Mouse (Mus musculus) liver, embryonic 13.5 days (tissue): ENCODE data around the gene Gm49396. TPM values are rescaled to one million over a fixed set of nuclear protein-coding genes. Genes with fewer than 3 reads are reported as not detected.

Experiments
- ATAC-seq: fragments of 200-750 bp; cut with Nextera tagmentation; 2 replicates; pipeline ENCODE4 v1.8.0; 2017; ENCODE audit warnings: low read depth, mild to moderate bottlenecking, moderate number of reproducible peaks, moderate library complexity
- DNase-seq: peaks from one replicate; pipeline ENCODE4 v3.0.0; 2022
- H3K27ac ChIP-seq: fragments of 300-500 bp; sonication (generic); 2 replicates; pipeline ENCODE4 v1.5.1; 2015; ENCODE audit warnings: moderate library complexity, mild to moderate bottlenecking, inconsistent platforms
- H3K27me3 ChIP-seq: fragments of 300-500 bp; sonication (generic); 2 replicates; pipeline ENCODE4 v1.6.1; 2015; ENCODE audit warnings: mild to moderate bottlenecking, inconsistent platforms
- H3K36me3 ChIP-seq: fragments of 300-500 bp; sonication (generic); 2 replicates; pipeline ENCODE4 v1.6.1; 2015; ENCODE audit warnings: mild to moderate bottlenecking, inconsistent platforms
- H3K4me1 ChIP-seq: fragments of 300-500 bp; sonication (generic); replicated peaks from 2 replicates; pipeline ENCODE4 v1.6.1; 2015; ENCODE audit warnings: inconsistent platforms
- H3K4me2 ChIP-seq: fragments of 300-500 bp; sonication (generic); 2 replicates; pipeline ENCODE4 v1.6.1; 2015; ENCODE audit warnings: inconsistent platforms, mild to moderate bottlenecking, moderate library complexity
- H3K4me3 ChIP-seq: fragments of 300-500 bp; sonication (generic); replicated peaks from 2 replicates; pipeline ENCODE4 v1.5.1; 2015; ENCODE audit warnings: mild to moderate bottlenecking, inconsistent platforms
- H3K9ac ChIP-seq: fragments of 300-500 bp; sonication (generic); 2 replicates; pipeline ENCODE4 v1.6.1; 2015; ENCODE audit warnings: mild to moderate bottlenecking, inconsistent platforms
- H3K9me3 ChIP-seq: fragments of 300-500 bp; sonication (generic); replicated peaks from 2 replicates; pipeline ENCODE4 v1.6.1; 2016; ENCODE audit warnings: inconsistent platforms
- WGBS: fragments of 180-500 bp; shearing (Covaris S2); methylation state at CpG from one replicate; pipeline ENCODE4 v1.1.7; 2015; ENCODE audit not compliant: insufficient replicate concordance; 5-methylcytosine and 5-hydroxymethylcytosine counted together
- polyA plus RNA-seq: library from polyadenylated mRNA; unstranded; fragments of >200 nt; fragmentation: Nextera tagmentation; extraction: Ambion mirVana; gene quantifications from 2 replicates; pipeline ENCODE4 v1.2.1, GENCODE M21; 2015

Gm49396 gene
- polyA plus RNA-seq, 1 experiment from 2014 or later, result 3.4 TPM

DNA sequence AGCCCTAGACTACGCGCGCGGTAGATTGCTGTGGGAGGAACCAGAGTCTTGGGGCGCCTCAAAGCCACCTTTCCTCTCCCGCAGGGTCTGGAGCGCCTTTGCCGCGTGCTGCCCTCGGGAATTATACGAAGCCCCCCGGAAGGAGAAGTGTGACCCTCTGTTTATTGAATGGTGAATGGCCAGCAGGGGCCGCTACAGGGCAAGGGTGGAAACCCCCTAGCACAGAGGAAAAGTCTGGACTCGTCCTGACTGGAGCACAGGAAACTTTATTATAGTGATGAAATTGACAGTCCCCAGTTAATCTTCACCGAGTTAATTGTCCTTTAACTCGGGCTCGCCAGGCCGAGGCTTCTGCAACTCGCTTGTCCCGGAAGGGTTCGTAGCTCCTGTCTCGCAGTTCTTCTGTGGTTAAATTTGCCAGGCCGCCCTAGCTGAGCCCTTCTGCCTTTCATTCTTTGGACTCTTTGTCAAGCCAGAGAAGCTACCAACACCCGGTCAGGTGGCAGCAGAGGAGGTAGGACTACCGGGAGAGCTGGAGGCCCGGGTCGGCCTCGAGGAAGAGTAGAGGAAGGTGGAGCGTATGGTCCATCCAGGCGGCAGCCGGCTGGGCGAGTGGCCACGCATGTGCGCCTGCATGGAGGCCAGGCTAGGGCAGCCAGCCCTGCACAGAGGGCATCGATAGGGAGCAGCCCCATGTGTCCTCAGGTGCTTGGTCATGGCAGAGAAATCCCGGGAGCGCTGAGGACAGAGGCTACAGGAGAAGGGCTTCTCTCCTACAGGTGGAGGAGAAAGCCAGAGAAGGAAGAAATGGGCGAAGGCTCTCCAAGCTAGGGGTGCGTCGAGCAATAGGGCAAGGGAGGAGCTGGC, 26.5 kb downstream of the Gm49396 start:
- H3K9ac ChIP-seq, result peak overlapping the region; percentile 99
- WGBS, result 27% methylated on average over 40 of the region's 40 CpGs
- H3K27ac ChIP-seq, result peak overlapping the region; percentile 90
- H3K4me1 ChIP-seq, result peaks cover 42% of the 10 kb centered on the region
- DNase-seq (peak; percentile 69), ATAC-seq (peak; percentile 22)
- H3K36me3 ChIP-seq, result peaks cover 25% of the 10 kb centered on the region
- 0 out of 2 replicates have a peak, but pooled peaks cover under 1% of the 10 kb centered on the region for H3K27me3 ChIP-seq
- peak overlapping the region; percentile 97 for H3K4me2 ChIP-seq
- no peaks in the 10 kb centered on the region for H3K9me3 ChIP-seq
- H3K4me3 ChIP-seq, result peak overlapping the region; percentile 96

DNA sequence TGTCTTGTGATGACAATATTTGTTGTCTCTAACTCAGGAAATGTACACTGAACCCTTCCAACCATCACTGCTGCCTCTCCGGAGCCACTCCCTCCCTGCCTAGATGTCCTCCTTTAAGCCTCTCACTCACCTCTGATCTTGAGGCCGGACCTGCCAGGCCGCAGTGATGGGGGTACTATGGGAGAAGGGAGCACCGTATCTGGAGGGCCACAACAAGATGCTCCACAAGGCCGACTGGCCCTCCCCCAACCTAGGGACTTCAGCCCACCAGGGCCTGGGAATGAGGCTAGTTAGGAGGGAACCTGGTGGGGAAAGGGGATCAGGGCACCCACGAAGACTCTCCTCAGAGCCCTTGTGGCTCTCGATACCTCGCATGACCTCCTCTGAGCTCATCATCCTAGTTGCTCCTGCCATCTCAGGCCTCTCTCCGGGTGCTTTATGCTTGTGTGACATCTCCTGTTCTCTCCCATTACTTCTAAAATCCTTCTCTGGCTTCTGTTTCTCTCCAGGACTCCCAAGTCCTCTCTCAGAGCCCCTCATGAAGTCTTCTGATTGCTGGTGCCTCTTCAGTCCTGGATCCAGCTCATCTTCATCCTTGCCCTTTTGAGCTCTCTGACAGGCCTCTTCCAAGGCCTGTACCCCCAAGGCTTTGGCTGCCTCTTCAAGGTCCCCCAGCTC, 27.9 kb downstream of the Gm49396 start:
- DNase-seq, result no peak
- H3K9ac ChIP-seq, result no peak overlapping the region
- peaks cover 11% of the 10 kb centered on the region for H3K36me3 ChIP-seq
- no peak overlapping the region for H3K4me2 ChIP-seq
- 80% methylated on average over 9 of the region's 9 CpGs for WGBS
- no peaks in the 10 kb centered on the region for H3K9me3 ChIP-seq
- no peak overlapping the region for H3K27ac ChIP-seq
- no peak overlapping the region for H3K4me3 ChIP-seq
- H3K4me1 ChIP-seq, result peaks cover 46% of the 10 kb centered on the region
- H3K27me3 ChIP-seq, result peaks cover 7% of the 10 kb centered on the region; the same call in 1 of the 2 replicates
- no peak for ATAC-seq

DNA sequence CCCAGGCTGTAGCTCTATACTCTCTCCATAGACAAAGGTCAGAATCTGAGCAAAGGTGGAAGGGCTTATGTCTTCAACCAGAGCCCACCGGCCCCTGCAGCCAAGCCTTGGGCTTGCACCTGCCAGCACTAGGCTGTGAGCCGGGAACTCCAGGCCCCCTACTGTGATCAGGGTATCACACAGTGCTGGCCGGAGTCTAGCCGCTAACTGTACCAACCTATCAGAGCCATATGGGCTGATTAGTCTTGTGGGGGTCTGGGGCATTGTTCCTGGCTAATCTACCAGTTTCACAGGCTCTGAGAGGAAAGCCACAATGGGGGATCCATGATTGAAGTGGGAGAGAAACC, 28.4 kb downstream of the Gm49396 start:
- Histone ChIP-seq H3K9me3 (no peaks in the 10 kb centered on the region), H3K27ac (no peak overlapping the region), H3K4me2 (no peak overlapping the region), H3K36me3 (peaks cover 6% of the 10 kb centered on the region), H3K4me1 (peaks cover 43% of the 10 kb centered on the region), H3K27me3 (peaks cover 7% of the 10 kb centered on the region; the same call in 1 of the 2 replicates), H3K4me3 (no peak overlapping the region), H3K9ac (no peak overlapping the region)
- ATAC-seq (no peak), DNase-seq (no peak)
- WGBS, result 75% methylated on average over 4 of the region's 4 CpGs

DNA sequence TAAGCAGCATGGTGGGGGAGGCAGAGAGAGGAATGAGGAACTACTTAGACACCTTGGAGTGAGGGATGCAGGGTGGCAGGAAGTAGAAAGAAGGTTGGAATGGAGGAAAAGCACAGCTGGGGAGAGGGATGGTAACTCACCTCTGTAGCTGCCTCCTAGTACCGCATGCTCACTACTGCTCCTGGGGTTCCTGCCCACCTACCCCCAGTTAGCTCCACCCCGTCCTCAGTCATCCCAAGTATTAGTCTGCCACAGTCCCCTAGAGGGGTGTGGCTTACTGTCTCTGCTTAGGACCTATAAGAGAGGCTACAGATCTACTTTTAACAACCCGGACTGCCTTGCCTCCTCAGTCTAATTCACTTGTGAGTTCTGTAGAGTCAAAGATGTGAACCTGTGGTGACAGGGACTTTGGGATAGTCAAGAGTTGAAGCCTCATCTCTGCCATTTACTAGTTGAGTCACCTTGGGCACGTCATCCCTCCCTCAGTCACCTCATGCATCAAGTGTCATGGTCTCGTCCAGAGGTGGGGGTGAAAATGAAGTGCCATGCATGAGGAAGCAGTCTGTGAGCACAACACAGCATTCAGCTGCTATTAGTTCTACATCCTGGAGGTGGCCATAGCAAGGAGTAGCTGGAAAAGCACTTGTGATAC, 29.8 kb downstream of the Gm49396 start:
- peaks cover 30% of the 10 kb centered on the region for H3K4me1 ChIP-seq
- no peak overlapping the region for H3K4me3 ChIP-seq
- ATAC-seq, result no peak
- H3K36me3 ChIP-seq, result no peaks in the 10 kb centered on the region
- no peak overlapping the region for H3K4me2 ChIP-seq
- H3K9me3 ChIP-seq, result no peaks in the 10 kb centered on the region
- no peak for DNase-seq
- no peak overlapping the region for H3K9ac ChIP-seq
- no peak overlapping the region for H3K27ac ChIP-seq
- WGBS, result 39% methylated on average over 5 of the region's 5 CpGs
- H3K27me3 ChIP-seq, result peaks cover 7% of the 10 kb centered on the region; the same call in 1 of the 2 replicates

DNA sequence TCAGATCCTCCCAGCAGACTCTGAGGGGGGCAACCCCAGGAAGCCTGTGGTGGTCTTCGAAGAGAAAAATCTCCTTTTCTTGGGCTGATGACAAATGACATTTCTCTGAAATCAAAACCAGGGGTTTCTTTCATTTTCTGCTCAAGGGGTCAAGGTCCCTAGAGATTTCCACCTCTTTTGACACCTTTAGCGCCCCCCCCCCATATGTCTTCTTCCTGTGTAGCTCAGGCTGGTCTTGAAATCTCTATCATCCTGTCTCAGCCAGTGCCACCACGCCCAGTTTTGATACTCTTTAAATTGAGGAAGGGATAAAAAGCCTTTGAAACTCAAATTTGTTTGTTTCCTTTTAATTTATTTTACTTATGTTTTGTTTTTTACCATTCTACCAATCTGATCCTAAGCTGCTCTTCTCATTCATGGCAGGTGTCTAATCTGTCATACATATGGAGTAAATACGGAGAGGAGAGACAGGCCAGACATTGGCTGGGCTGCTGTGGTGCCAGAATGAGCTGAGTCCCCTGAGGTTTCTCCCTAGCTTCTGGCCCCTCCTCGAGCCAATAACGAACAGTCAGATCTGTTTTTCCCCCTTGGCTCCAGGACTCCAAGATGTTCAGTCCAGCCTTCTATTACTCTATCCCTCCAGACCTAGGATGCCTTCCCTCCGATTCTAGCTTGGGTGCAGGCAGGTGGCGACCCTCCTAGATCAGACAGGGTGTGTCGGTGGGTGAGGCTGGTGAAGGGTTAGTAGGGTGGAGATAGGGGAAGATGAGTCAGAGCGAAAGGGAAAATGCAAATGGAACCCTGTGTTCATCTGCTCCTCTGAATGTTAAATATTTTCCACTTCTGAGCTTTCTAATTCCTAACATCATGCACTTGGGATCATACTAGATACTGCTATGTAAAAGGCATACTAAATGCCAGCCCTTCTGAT, 30.7 kb downstream of the Gm49396 start:
- H3K36me3 ChIP-seq, result no peaks in the 10 kb centered on the region
- H3K4me1 ChIP-seq, result peaks cover 30% of the 10 kb centered on the region
- ATAC-seq (no peak), DNase-seq (no peak)
- 48% methylated on average over 10 of the region's 10 CpGs for WGBS
- H3K27me3 ChIP-seq, result peaks cover 7% of the 10 kb centered on the region; the same call in 1 of the 2 replicates
- no peak overlapping the region for H3K9ac ChIP-seq
- no peak overlapping the region for H3K4me2 ChIP-seq
- no peak overlapping the region for H3K4me3 ChIP-seq
- no peak overlapping the region for H3K27ac ChIP-seq
- no peaks in the 10 kb centered on the region for H3K9me3 ChIP-seq

DNA sequence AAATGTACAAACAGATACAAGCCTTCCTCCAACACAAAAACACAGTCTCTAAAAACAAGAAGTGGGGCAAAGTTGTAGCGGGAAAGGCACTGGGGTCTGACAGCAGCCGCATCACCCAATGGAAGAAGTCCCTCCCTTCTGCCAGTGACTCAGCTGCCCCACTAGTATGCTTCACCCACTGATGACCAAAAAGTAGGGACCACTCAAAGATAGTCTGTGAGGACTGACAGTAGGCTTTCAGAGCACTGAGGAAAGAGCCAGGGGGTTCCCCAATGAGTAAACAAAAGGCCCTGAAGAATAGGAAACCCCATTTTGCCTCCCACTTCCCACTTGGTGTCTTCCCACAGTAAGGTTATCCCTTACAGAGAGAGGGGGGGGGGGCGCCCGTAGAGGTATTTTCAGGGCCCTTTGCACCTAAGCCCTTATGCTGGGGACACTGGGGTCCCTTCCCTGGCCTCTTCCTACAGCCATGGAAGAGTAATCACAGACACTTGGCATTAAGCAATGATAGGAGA, 31.4 kb downstream of the Gm49396 start:
- WGBS, result 57% methylated on average over 4 of the region's 4 CpGs
- Histone ChIP-seq H3K4me3 (no peak overlapping the region), H3K4me2 (no peak overlapping the region)

DNA sequence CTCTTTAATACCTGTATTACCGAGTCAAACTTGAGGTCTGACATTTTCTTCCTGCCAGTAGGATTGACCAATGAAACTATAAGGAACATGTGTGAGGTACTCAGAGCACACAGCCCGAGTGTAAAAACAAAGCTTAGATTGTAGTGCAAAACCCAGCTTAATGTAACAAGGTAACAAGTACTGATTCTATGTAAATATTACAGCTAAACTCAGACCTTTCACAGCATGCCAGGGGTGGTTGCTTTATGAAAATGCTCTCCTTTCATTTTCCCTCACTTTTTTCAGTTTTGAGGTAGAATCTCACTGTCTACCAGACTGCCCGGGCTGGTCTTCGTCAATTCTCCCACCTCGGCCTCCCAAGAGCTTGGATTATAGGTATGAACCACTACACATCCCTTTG, 32.9 kb downstream of the Gm49396 start:
- Histone ChIP-seq H3K4me2 (no peak overlapping the region), H3K9ac (no peak overlapping the region), H3K27ac (no peak overlapping the region), H3K36me3 (no peaks in the 10 kb centered on the region), H3K9me3 (no peaks in the 10 kb centered on the region), H3K4me1 (peaks cover 34% of the 10 kb centered on the region), H3K27me3 (peaks cover 7% of the 10 kb centered on the region; the same call in 1 of the 2 replicates), H3K4me3 (no peak overlapping the region)
- WGBS, result 60% methylated on average over 5 of the region's 5 CpGs
- DNase-seq, result no peak
- ATAC-seq, result no peak

More for the DNA sequence above, 31.4 kb downstream of the Gm49396 start:
- DNase-seq (no peak), ATAC-seq (no peak)
- Histone ChIP-seq H3K27me3 (peaks cover 7% of the 10 kb centered on the region; the same call in 1 of the 2 replicates), H3K9ac (no peak overlapping the region), H3K4me1 (peaks cover 29% of the 10 kb centered on the region), H3K9me3 (no peaks in the 10 kb centered on the region), H3K27ac (no peak overlapping the region), H3K36me3 (no peaks in the 10 kb centered on the region)

DNA sequence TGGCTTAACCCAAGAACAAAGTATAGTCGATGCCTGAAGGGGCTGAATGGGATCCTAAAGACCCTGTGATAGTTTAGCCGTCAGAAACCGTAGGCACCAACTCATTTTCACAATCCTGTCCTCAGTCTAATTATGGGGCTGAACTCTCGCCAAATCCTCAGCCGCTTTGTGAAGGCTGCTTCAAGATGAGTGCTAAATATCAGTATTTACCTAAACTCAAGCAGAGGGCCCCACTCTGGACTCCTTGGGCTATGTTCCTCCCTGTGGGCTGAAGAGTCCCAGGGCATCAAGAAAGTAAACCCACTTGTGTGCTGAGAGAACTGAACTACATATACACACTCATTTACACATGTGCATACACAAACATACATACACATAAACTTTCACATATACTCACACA, 33.7 kb downstream of the Gm49396 start:
- H3K9ac ChIP-seq, result no peak overlapping the region
- no peak overlapping the region for H3K27ac ChIP-seq
- no peak for ATAC-seq
- 65% methylated on average over 5 of the region's 5 CpGs for WGBS
- peaks cover 34% of the 10 kb centered on the region for H3K4me1 ChIP-seq
- no peak for DNase-seq
- H3K27me3 ChIP-seq, result peaks cover 7% of the 10 kb centered on the region; the same call in 1 of the 2 replicates
- no peaks in the 10 kb centered on the region for H3K9me3 ChIP-seq
- no peak overlapping the region for H3K4me2 ChIP-seq
- no peaks in the 10 kb centered on the region for H3K36me3 ChIP-seq
- no peak overlapping the region for H3K4me3 ChIP-seq

DNA sequence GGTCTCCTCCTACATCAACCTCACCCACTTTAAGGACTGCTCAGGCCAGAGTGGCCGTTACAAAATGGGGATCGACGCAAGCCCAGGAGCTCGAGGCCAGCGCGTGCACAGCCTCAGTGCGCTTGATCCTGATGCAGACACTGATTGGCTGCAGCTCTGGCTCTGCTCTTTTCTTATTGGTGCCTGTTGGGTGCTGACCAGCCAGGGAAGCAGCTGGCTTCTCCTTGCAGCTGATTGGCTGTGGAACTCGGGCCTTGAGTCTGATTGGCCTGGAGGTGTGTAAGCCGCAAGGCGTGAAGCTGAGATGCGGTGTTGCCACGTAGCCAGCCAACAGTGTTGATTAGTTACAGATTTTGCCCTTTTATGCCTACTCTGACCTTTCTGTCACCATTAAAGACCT, 35.6 kb downstream of the Gm49396 start, which contains the start of gene Zbtb32:
TSS of gene Zbtb32 (minus strand) at position 124 of the 400 bp plus-strand sequence.
- Histone ChIP-seq H3K4me3 (no peak within 1 kb of the TSS), H3K9me3 (no peaks in the 10 kb centered on the region), H3K9ac (no peak within 1 kb of the TSS), H3K4me2 (peak within 1 kb of the TSS; percentile 50), H3K36me3 (no peaks in the 10 kb centered on the region), H3K4me1 (peaks cover 28% of the 10 kb centered on the region), H3K27ac (no peak within 1 kb of the TSS), H3K27me3 (peaks cover 7% of the 10 kb centered on the region; the same call in 1 of the 2 replicates)
- 88% methylated on average over 12 of the region's 12 CpGs for WGBS
- ATAC-seq (no peak), DNase-seq (no peak)

DNA sequence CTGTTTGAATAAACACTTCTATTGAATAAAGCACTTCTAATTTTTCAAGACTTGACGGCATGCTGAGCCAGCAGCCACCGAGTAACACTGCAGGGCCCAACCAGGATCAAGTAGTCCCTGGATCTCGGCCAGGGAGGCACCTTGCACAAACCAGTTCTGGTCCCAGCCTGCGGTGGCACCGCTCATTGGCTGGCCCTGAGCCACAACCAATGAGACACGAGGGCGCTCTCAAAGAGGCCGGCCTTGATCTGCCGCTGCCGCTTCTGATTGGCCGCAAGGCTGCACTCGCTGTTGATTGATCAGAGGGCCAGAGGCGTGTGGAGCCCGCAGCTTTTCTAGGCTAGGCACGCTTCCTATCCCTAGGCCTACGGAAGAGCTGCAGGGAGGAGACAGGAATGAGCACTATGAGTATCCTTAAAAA, 36.8 kb downstream of the Gm49396 start:
- H3K27me3 ChIP-seq, result peaks cover 4% of the 10 kb centered on the region; the same call in 1 of the 2 replicates
- DNase-seq (peak; percentile 81), ATAC-seq (peak; percentile 97)
- WGBS, result 3% methylated on average over 16 of the region's 16 CpGs
- H3K27ac ChIP-seq, result no peak overlapping the region
- peak overlapping the region; percentile 49; the same call in 1 of the 2 replicates for H3K9ac ChIP-seq
- peaks cover 16% of the 10 kb centered on the region for H3K4me1 ChIP-seq
- no peaks in the 10 kb centered on the region for H3K36me3 ChIP-seq
- H3K4me2 ChIP-seq, result peak overlapping the region; percentile 50
- H3K4me3 ChIP-seq, result no peak overlapping the region
- H3K9me3 ChIP-seq, result no peaks in the 10 kb centered on the region
